Mouse (Mus musculus) neural tube, embryonic 14.5 days (tissue): Measurements from ENCODE around the gene Pnkp. TPM values are rescaled to one million over a fixed set of nuclear protein-coding genes. Genes with fewer than 3 reads are reported as not detected.

Experiments used
- ATAC-seq: fragments of 200-750 bp; cut with Nextera tagmentation; 2 replicates; pipeline ENCODE4 v1.8.0; 2017; ENCODE audit warnings: low read depth, mild to moderate bottlenecking, moderate TSS enrichment, moderate library complexity
- H3K27ac ChIP-seq: fragments of 300-500 bp; sonication (generic); 2 replicates; pipeline ENCODE4 v1.5.1; 2014; ENCODE audit warnings: low read depth, mild to moderate bottlenecking, control low read depth, low read length, moderate library complexity, mixed read lengths
- H3K27me3 ChIP-seq: fragments of 300-500 bp; sonication (generic); 2 replicates; pipeline ENCODE4 v1.6.1; 2014; ENCODE audit warnings: low read length; ENCODE audit not compliant: control insufficient read depth, insufficient read depth
- H3K36me3 ChIP-seq: fragments of 300-500 bp; sonication (generic); 2 replicates; pipeline ENCODE4 v1.6.1; 2014; ENCODE audit warnings: low read length, mixed read lengths; ENCODE audit not compliant: control insufficient read depth, insufficient read depth
- H3K4me1 ChIP-seq: fragments of 300-500 bp; sonication (generic); 2 replicates; pipeline ENCODE4 v1.6.1; 2014; ENCODE audit warnings: low read length; ENCODE audit not compliant: control insufficient read depth, insufficient read depth
- H3K4me2 ChIP-seq: fragments of 300-500 bp; sonication (generic); 2 replicates; pipeline ENCODE4 v1.6.1; 2014; ENCODE audit warnings: mild to moderate bottlenecking, low read depth, low read length, control low read depth
- H3K4me3 ChIP-seq: fragments of 300-500 bp; sonication (generic); 2 replicates; pipeline ENCODE4 v1.5.1; 2014; ENCODE audit warnings: low read depth, low read length, control low read depth, mixed read lengths
- H3K9ac ChIP-seq: fragments of 300-500 bp; sonication (generic); replicated peaks from 2 replicates; pipeline ENCODE4 v1.6.1; 2014; ENCODE audit warnings: low read depth, mild to moderate bottlenecking, control low read depth, low read length, mixed read lengths
- H3K9me3 ChIP-seq: fragments of 300-500 bp; sonication (generic); 2 replicates; pipeline ENCODE4 v1.6.1; 2016; ENCODE audit warnings: low read length; ENCODE audit not compliant: control insufficient read depth
- WGBS: fragments of 180-500 bp; shearing (Covaris S2); extraction: QIAGEN DNeasy Blood & Tissue Kit; methylation state at CpG from one replicate; pipeline ENCODE4 v1.1.7; 2014; 5-methylcytosine and 5-hydroxymethylcytosine counted together
- polyA plus RNA-seq: library from polyadenylated mRNA; unstranded; fragments of >200 nt; fragmentation: Nextera tagmentation; extraction: Ambion mirVana; gene quantifications from 2 replicates; pipeline ENCODE4 v1.2.1, GENCODE M21; 2014

Gene Pnkp
- polyA plus RNA-seq, result 27.1 and 28.8 TPM in 2 replicates

GRCm38 (mm10) chr7:44857042-44857552 is at the start of gene Pnkp:
Gene Pnkp (plus strand): TSS chr7:44857139.
- Histone ChIP-seq H3K4me2 (peak within 1 kb of the TSS; percentile 71), H3K4me1 (peaks cover 25% of the 10 kb centered on the region), H3K9ac (peak within 1 kb of the TSS; percentile 63), H3K4me3 (peak within 1 kb of the TSS; percentile 55), H3K27ac (peak within 1 kb of the TSS; percentile 87), H3K27me3 (no peaks in the 10 kb centered on the region), H3K9me3 (no peaks in the 10 kb centered on the region), H3K36me3 (peaks cover 13% of the 10 kb centered on the region)
- under 1% methylated on average over 32 of the region's 32 CpGs for WGBS
- peak; percentile 57 for ATAC-seq

GRCm38 (mm10) chr7:44808927-44809326 is 48.0 kb upstream of the Pnkp start:
- Histone ChIP-seq H3K4me3 (no peak overlapping the region), H3K9me3 (no peaks in the 10 kb centered on the region), H3K36me3 (no peaks in the 10 kb centered on the region), H3K4me1 (no peaks in the 10 kb centered on the region), H3K4me2 (no peak overlapping the region), H3K27me3 (no peaks in the 10 kb centered on the region), H3K27ac (no peak overlapping the region), H3K9ac (no peak overlapping the region)
- ATAC-seq, result no peak
- 80% methylated on average over 2 of the region's 2 CpGs for WGBS

DNA sequence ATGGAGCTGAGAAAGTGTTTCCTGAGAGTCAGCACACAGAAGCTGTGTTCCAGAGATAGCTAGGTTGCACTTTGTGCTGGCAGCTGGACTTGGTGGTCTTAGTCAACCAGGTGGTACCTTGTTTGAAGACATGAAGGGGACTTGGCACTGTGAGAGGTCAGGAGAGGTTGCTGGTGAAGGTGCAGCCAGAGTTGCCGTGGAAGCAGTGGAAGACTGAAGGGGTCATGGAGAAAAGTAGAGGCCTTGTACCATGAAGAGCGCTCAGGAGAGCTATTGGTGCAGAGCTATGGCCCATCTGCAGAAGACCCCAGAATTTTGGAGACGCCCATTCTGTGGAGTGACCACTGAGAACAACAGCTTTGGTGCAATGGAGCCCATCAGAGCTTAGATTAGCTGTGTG is 47.5 kb upstream of the Pnkp start:
- Histone ChIP-seq H3K36me3 (no peaks in the 10 kb centered on the region), H3K4me3 (no peak overlapping the region), H3K4me1 (no peaks in the 10 kb centered on the region), H3K27ac (no peak overlapping the region), H3K9me3 (no peaks in the 10 kb centered on the region), H3K27me3 (no peaks in the 10 kb centered on the region), H3K9ac (no peak overlapping the region), H3K4me2 (no peak overlapping the region)
- WGBS, result 93% methylated on average over 3 of the region's 3 CpGs
- ATAC-seq, result no peak

DNA sequence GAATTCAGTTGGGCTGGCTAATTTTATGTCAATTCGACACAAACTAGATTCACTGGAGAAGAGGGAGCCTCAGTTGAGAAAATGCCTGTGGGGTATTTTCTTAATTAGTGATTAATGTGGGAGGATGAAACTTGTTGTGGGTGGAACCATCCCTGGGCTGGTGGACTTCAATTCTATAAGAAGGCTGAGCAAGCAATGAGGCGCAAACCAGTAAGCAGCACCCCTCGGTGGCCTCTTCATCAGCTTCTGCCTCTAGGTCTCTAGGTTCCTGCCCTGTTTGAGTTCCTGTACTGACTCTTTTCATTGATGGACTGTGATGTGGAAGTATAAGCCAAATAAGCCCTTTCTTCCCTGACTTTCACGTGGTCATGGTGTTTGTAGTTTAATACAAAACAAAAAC is 46.6 kb upstream of the Pnkp start:
- 84% methylated on average over 4 of the region's 4 CpGs for WGBS
- Histone ChIP-seq H3K4me3 (no peak overlapping the region), H3K9ac (no peak overlapping the region), H3K4me2 (no peak overlapping the region), H3K36me3 (no peaks in the 10 kb centered on the region), H3K27me3 (no peaks in the 10 kb centered on the region), H3K9me3 (no peaks in the 10 kb centered on the region), H3K27ac (no peak overlapping the region), H3K4me1 (no peaks in the 10 kb centered on the region)
- no peak for ATAC-seq

DNA sequence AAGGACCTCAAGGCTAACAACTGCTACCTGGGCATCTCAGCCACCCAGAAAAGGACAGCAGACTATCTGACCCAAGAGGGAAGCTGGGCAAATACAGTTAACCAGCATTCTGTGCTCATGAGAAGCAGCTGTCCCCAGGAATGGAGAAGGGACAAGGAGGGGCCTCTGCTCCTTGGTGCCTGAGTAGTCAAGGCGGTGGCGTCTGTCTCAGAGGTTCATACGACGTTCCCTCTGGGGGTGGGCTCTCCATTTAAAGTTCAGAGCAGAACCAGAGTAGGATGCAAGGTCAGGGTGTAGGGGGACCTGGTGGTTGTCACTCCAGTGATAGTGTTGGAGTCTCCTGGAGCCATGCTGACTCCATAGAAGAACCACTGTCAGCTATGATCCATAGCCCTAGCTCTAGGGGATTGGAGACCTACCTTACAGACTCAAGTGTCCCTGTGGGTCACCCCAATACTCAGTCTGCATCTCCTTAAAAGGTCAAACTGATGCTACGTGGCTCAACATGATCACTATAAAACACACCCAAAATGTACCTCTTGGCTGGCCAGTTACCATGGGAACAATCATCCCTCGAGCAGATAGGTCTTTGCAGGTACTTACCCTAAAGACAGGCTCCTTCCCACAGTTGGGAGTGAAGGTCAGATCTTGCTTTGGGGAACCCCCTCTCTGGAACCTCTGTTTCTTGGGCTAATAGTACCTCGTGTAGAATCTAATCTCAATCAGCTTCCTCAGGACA is 46.0 kb upstream of the Pnkp start:
- H3K27ac ChIP-seq, result no peak overlapping the region
- H3K27me3 ChIP-seq, result no peaks in the 10 kb centered on the region
- no peaks in the 10 kb centered on the region for H3K4me1 ChIP-seq
- no peak overlapping the region for H3K4me2 ChIP-seq
- 92% methylated on average over 7 of the region's 7 CpGs for WGBS
- no peak for ATAC-seq
- H3K4me3 ChIP-seq, result no peak overlapping the region
- no peak overlapping the region for H3K9ac ChIP-seq
- H3K9me3 ChIP-seq, result no peaks in the 10 kb centered on the region
- H3K36me3 ChIP-seq, result no peaks in the 10 kb centered on the region

- no peak overlapping the region for H3K4me3 ChIP-seq
- H3K4me2 ChIP-seq, result no peak overlapping the region
- H3K9me3 ChIP-seq, result no peaks in the 10 kb centered on the region
- H3K27me3 ChIP-seq, result no peaks in the 10 kb centered on the region
- H3K36me3 ChIP-seq, result no peaks in the 10 kb centered on the region
- H3K4me1 ChIP-seq, result peaks cover 9% of the 10 kb centered on the region
- 94% methylated on average over 20 of the region's 20 CpGs for WGBS
- ATAC-seq, result no peak
- no peak overlapping the region for H3K9ac ChIP-seq
- no peak overlapping the region for H3K27ac ChIP-seq
Measured at GRCm38 (mm10) chr7:44812651-44813325, 44.2 kb upstream of the Pnkp start.

GRCm38 (mm10) chr7:44813985-44814384 is 43.0 kb upstream of the Pnkp start:
- Histone ChIP-seq H3K4me1 (peaks cover 13% of the 10 kb centered on the region), H3K27ac (no peak overlapping the region), H3K4me2 (no peak overlapping the region), H3K9me3 (no peaks in the 10 kb centered on the region), H3K27me3 (no peaks in the 10 kb centered on the region), H3K36me3 (no peaks in the 10 kb centered on the region), H3K4me3 (no peak overlapping the region), H3K9ac (no peak overlapping the region)
- 91% methylated on average over 3 of the region's 3 CpGs for WGBS
- no peak for ATAC-seq

GRCm38 (mm10) chr7:44814423-44814822 is 42.5 kb upstream of the Pnkp start:
- peaks cover 16% of the 10 kb centered on the region for H3K4me1 ChIP-seq
- H3K27ac ChIP-seq, result no peak overlapping the region
- 95% methylated on average over 4 of the region's 4 CpGs for WGBS
- no peaks in the 10 kb centered on the region for H3K9me3 ChIP-seq
- H3K36me3 ChIP-seq, result no peaks in the 10 kb centered on the region
- no peaks in the 10 kb centered on the region for H3K27me3 ChIP-seq
- H3K9ac ChIP-seq, result no peak overlapping the region
- H3K4me3 ChIP-seq, result no peak overlapping the region
- no peak for ATAC-seq
- H3K4me2 ChIP-seq, result no peak overlapping the region

DNA sequence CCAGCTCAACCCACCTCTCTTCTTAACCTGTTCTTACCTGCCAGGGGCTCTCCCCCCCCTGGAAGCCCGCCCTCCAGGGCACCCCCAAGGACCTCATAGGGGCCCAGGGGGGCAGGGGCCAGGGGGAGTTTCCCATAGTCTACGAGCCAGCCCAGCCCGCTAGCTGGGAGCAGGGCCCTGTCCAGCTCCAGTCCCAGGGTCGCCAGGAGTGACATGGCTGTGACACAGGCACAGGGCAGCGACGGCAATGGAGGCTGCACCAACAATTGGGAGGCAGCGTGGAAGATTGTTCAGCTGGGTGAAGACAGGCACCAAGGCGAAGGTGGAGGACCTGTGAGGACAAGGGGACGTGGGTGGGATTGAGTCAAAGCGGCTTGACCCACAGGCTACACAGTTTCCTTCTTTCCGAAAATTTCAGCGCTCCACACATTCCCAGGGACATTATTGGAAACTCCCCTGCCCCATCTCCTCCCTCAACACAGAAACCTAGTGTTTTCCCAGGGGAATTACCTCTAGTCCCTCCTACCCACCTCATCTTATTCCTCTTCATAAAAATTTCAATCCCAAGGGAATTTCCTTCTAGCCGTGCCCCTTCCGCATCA is 41.9 kb upstream of the Pnkp start:
- no peaks in the 10 kb centered on the region for H3K9me3 ChIP-seq
- H3K9ac ChIP-seq, result peak overlapping the region; percentile 85; the same call in 1 of the 2 replicates

More for the DNA sequence above, 41.9 kb upstream of the Pnkp start:
- Histone ChIP-seq H3K4me3 (peak overlapping the region; percentile 87), H3K4me1 (peaks cover 20% of the 10 kb centered on the region), H3K36me3 (no peaks in the 10 kb centered on the region), H3K4me2 (peak overlapping the region; percentile 70), H3K27me3 (no peaks in the 10 kb centered on the region), H3K27ac (peak overlapping the region; percentile 84; the same call in 1 of the 2 replicates)
- WGBS, result 29% methylated on average over 14 of the region's 14 CpGs
- peak; percentile 9; the same call in 1 of the 2 replicates for ATAC-seq
